Mouse (Mus musculus) mouse embryonic stem cell (cell line): ENCODE results near the gene Eif3g.

Experiments used
- in situ Hi-C, 2 experiments: fragments of 300-500 bp; cut with MboI; formaldehyde crosslinking; loops; 1 replicate in 1 of 2; 3 replicates in 1 of 2; pipeline ENCODE4 v1.14.3; 2019 to 2020; ENCODE audit warnings: low sequenced_read_pairs in 2 of 2, low pct_unique_long_range_greater_than_20kb in 1 of 2, mixed read lengths in 1 of 2; ENCODE audit not compliant: unreplicated experiment in 1 of 2

Gene Eif3g

DNA sequence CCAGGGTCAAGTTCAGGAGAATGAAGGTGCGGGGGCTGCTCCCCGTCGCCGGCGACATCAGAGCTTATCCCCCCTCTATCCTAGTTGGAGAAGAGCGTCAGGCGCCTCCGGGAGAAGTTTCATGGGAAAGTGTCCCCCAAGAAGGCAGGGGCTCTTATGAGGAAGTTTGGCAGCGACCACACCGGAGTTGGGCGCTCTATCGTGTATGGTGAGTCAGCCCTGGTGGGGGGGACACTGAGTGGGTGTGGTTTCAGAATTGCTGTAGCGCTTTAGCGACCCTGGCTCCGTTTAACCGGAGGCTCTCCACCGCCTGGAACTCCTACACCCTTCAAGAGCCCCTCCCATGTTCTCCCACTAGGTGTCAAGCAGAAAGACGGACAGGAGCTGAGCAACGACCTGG, 29.2 kb downstream of the Eif3g start:
- in situ Hi-C loops: no loop called here

DNA sequence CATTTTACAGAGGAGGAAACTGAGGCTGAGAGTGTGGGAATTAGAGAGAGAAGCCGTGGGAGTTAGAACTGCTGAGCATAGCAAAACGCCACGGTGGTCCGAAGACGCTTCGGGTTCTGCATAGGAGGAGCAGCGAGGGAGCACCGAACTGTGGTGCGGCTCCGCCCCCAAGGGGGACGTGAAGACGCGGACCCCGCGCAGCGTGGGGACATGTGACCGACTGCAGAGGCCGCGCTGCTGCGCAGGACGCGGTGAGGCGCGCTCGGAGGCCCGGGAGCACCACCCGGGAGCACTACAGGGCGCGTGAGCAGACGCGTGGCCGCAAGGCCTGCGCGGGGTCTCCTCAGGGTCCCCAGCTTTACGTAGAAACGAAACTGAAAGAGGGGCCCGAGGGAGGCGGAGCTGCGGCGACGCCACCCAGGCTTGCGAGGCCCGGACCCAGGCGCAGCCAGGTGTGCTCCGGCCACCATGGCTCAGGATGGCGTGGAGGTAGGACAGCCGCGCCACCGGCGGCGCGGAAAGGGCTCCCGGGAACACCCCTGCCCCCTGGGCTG, 29.9 kb downstream of the Eif3g start, which contains the start of gene A230050P20Rik:
Gene A230050P20Rik (plus strand): TSS at position 195 of the 554 bp plus-strand sequence.
- in situ Hi-C loops: no loop called here

DNA sequence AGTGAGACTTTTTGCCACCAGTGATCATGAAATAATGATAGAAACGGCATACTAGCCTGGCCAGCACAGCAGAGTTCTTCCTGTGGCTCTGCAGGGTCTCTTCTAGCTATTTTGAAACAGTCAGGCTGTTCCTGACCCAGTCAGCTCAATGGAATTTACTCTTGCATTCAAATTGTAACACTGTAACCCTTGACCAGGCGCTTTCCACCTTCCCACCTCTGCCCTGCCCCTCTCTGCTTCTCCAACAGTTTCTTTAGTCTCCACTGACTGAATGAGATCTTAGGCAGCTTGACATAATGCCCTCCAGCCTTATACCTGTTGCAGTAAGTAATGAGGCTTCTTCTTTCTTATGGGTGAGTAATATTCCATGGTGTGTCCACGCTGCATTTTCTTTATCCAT, 31.5 kb downstream of the Eif3g start:
- in situ Hi-C loops: no loop called here

DNA sequence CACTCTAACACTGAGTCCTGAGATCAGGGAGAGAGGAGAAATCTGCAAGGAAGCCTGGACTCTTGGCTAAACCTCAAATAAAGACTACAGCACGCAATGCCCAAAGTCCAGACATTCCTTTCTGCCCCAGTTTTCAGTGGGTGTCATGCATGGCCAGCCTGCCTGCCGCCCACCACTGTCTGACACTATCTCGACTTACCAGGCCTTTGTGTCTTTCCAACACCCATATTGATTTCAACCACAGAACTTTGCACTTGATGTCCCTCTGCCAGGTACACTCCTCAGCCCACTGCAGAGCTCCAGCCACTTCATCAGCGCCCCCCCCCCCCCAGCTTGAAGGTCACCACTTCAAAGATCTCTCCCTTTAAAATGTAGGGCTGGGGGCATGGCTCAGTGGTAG, 36.2 kb downstream of the Eif3g start:
- in situ Hi-C loops: no loop called here

DNA sequence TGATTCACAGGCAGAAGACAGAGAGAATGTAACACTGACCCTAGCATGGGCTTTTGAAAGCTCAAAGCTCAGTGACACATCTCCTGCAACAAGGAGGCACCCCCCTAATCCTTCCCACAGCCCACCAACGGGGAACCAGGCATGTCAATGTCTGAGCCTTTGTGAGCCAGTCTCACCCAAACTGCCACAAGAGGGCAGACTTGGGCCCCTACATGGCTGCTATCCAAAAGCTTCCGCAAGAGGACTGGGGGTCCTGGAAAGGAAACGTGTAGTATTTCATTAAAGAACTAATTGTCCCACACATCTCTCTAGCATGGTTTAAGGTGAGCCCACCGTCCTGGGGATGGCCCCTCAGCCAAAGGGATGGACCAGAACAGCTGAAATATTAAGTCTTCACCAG, 36.6 kb downstream of the Eif3g start:
- in situ Hi-C loops: no loop called here

DNA sequence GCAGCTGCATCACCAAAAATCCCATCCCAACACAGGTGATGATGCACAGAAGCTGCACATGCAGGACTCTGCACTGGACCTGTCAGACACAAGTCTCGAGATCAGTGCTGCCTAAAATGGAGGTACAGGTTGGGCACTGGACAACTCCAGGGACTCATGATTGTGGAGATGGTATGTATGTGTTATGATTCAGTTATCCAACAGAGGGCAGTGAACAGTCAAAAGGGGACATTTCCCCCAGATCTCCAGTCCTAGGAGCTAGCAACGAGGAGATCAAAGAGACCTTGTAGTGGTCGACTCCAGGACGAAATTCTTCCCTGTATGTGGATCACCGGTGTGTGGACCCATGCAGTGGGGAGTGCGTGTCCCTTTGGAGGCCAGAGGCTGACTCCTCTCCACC, 38.5 kb downstream of the Eif3g start:
- in situ Hi-C loops: no loop called here

DNA sequence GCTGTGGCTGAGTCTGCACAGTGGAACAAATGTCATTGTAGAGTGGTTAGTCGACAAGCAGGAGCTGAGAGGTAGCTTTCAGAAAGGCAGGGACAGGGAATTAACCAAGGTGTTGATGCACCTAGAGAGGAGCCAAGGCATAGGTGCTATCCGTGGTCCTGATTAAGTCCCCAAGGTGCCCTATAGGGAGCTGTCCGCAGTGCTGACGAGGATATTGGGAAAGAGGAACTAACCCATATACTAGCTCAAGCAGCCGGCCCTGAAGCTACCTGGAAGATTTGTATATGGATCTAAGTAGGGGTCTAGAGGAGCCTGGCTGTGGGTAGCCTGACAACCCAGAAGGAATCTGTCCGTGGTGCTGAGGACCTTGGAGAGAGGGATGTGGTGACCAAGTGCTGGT, 41.3 kb downstream of the Eif3g start:
- in situ Hi-C loops: no loop called here

DNA sequence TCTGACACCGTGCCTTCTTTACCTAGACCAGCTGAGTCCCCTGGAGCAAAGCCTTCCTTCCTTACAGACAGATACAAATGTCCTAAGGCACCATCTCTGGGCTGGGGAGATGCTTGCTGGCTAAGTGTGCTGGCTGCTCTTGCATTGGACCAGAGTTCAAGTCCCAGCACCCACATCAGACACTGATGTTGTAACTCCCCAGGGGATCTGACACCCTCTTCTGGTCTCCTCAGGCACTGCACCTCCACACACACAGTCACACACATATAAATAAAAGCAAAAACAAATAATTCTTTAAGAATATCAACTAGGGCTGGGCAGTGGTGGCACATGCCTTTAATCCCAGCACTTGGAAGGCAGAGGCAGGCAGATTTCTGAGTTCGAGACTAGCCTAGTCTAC, 48.2 kb downstream of the Eif3g start:
- in situ Hi-C loops: no loop called here
